8 mouse cellular contexts compared by ENCODE assay signal in the genomic region with DNA sequence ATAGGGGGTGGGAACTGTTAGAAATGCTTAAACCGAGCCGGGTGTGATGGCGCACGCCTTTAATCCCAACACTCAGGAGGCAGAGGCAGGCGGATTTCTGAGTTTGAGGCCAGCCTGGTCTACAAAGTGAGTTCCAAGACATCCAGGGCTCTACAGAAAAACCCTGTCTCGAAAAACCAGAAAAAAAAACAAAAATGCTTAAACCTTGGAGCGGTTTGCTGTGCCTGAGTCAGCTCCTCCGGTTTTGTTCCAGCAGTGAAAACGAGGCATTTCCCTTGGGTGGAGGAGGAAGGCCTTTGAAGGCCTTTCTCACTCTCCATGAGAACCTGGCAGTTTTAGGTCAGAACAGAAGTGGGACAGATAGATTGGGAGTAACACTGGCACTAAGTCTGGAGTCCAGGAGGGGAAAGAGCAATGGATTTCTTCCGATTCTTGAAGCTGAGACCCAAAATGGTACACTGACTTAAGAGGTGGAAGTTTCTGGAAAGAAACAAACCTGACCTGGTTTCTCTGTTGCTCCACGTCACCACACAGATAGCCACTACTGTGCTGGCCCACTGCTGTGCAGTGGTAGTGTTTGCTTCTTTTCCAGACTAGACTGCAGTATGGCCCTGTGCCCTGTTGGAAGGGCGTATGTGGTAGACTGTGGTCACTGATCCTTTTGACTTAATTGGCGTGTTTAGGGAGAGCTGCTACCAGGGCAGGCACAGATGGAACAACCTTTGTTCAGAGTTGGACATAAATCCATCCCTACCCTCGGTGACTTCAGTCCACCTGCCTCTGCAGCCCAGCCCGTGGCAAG. TPM values are rescaled to one million over a fixed set of nuclear protein-coding genes. Genes with fewer than 3 reads are reported as not detected.
A peak's percentile ranks its signal among the peaks of the same experiment; 100 is the strongest.
DNase-seq lines count a peak whose midpoint lies in the region; ATAC-seq lines count a peak whose summit lies in the region.

No protein-coding gene starts in this region.

- 62% methylated on average over 15 of the region's 15 CpGs for WGBS in embryonic facial prominence, embryonic 15.5 days
- WGBS in hindbrain, embryonic 11.5 days = 70% methylated on average over 15 of the region's 15 CpGs
- 64% methylated on average over 15 of the region's 15 CpGs for WGBS in midbrain, embryonic 10.5 days

- H3K4me3 ChIP-seq in megakaryocyte, embryonic 14.5 days (replicated peaks) = peak overlapping the region; percentile 99
- peak overlapping the region; percentile 84 for H3K4me3 ChIP-seq in embryonic facial prominence, embryonic 15.5 days (replicated peaks)
- H3K4me3 ChIP-seq in hindbrain, embryonic 11.5 days (ENCODE audit: low read depth, low read length) = peak overlapping the region; percentile 47
- H3K4me3 ChIP-seq in midbrain, embryonic 10.5 days = peak overlapping the region; percentile 87

- no peak for ATAC-seq in megakaryocyte, adult 5-6 weeks (ENCODE audit: poor library complexity, severe bottlenecking)
- no peak for ATAC-seq in embryonic facial prominence, embryonic 15.5 days (ENCODE audit: insufficient number of reproducible peaks, low FRiP score, low TSS enrichment, low read depth)
- peak; percentile 0; the same call in 1 of the 2 replicates for ATAC-seq in hindbrain, embryonic 11.5 days (ENCODE audit: low FRiP score)

- no peak for DNase-seq in hindbrain, embryonic 11.5 days (ENCODE audit: low spot score)
- no peak for DNase-seq in midbrain, embryonic 10.5 days (ENCODE audit: low spot score)
- DNase-seq in ovary, postnatal 14 days (ENCODE audit: low spot score) = no peak
- no peak for DNase-seq in thymus, postnatal 25 days
- no peak for DNase-seq in thymus, postnatal 10 days (ENCODE audit: low spot score in 2 of 2)

- H3K27me3 ChIP-seq in megakaryocyte, embryonic 14.5 days (replicated peaks) = peaks cover 39% of the 10 kb centered on the region
- H3K27me3 ChIP-seq in embryonic facial prominence, embryonic 15.5 days = no peaks in the 10 kb centered on the region
- no peaks in the 10 kb centered on the region for H3K27me3 ChIP-seq in hindbrain, embryonic 11.5 days (ENCODE audit: control insufficient read depth, insufficient read depth, low read length)
- H3K27me3 ChIP-seq in midbrain, embryonic 10.5 days (ENCODE audit: low read depth, poor library complexity, severe bottlenecking) = no peaks in the 10 kb centered on the region

- no peaks in the 10 kb centered on the region for H3K9me3 ChIP-seq in megakaryocyte, embryonic 14.5 days
- H3K9me3 ChIP-seq in embryonic facial prominence, embryonic 15.5 days (replicated peaks) = no peaks in the 10 kb centered on the region
- H3K9me3 ChIP-seq in hindbrain, embryonic 11.5 days (ENCODE audit: control insufficient read depth, low read length) = no peaks in the 10 kb centered on the region
- no peaks in the 10 kb centered on the region for H3K9me3 ChIP-seq in midbrain, embryonic 10.5 days (replicated peaks)

- H3K4me1 ChIP-seq in megakaryocyte, embryonic 14.5 days = peaks cover 60% of the 10 kb centered on the region
- peaks cover 47% of the 10 kb centered on the region for H3K4me1 ChIP-seq in embryonic facial prominence, embryonic 15.5 days
- peaks cover 19% of the 10 kb centered on the region for H3K4me1 ChIP-seq in hindbrain, embryonic 11.5 days (replicated peaks; ENCODE audit: control insufficient read depth, insufficient read depth, low read length)
- H3K4me1 ChIP-seq in midbrain, embryonic 10.5 days = peaks cover 68% of the 10 kb centered on the region

- H3K27ac ChIP-seq in embryonic facial prominence, embryonic 15.5 days (replicated peaks) = peak overlapping the region; percentile 88
- H3K27ac ChIP-seq in hindbrain, embryonic 11.5 days (ENCODE audit: low read depth, low read length) = peak overlapping the region; percentile 85
- H3K27ac ChIP-seq in midbrain, embryonic 10.5 days (replicated peaks) = peak overlapping the region; percentile 92

- no peak overlapping the region for H3K9ac ChIP-seq in embryonic facial prominence, embryonic 15.5 days
- H3K9ac ChIP-seq in hindbrain, embryonic 11.5 days (ENCODE audit: low read depth, low read length) = peak overlapping the region; percentile 73

- H3K36me3 ChIP-seq in megakaryocyte, embryonic 14.5 days (replicated peaks; ENCODE audit: low read length) = peaks cover 38% of the 10 kb centered on the region
- peaks cover 20% of the 10 kb centered on the region for H3K36me3 ChIP-seq in embryonic facial prominence, embryonic 15.5 days
- peaks cover 2% of the 10 kb centered on the region; the same call in 1 of the 2 replicates for H3K36me3 ChIP-seq in hindbrain, embryonic 11.5 days (ENCODE audit: control insufficient read depth, insufficient read depth, low read length)
- H3K36me3 ChIP-seq in midbrain, embryonic 10.5 days = peaks cover 49% of the 10 kb centered on the region

- H3K4me2 ChIP-seq in embryonic facial prominence, embryonic 15.5 days (replicated peaks) = peak overlapping the region; percentile 82
- H3K4me2 ChIP-seq in hindbrain, embryonic 11.5 days (replicated peaks; ENCODE audit: low read depth, low read length) = peak overlapping the region; percentile 78

RNA-seq across cellular contexts. Expression of a gene that starts 1.4 kb away (rescaled TPM):
- polyA plus RNA-seq in megakaryocyte, embryonic 14.5 days (2012; ENCODE audit: insufficient read depth, low replicate concordance) = 3.5 and 7.0 TPM in 2 replicates
- 14.0 and 14.3 TPM in 2 replicates for total RNA-seq in megakaryocyte, adult 5-6 weeks (2015)
- total RNA-seq in megakaryocyte, adult 5-6 weeks (2017) = 10.1 and 15.8 TPM in 2 replicates
- polyA plus RNA-seq in embryonic facial prominence, embryonic 15.5 days (2015; fragmentation: Nextera tagmentation; extraction: Ambion mirVana) = 21.3 and 24.9 TPM in 2 replicates
- polyA plus RNA-seq in hindbrain, embryonic 11.5 days (2014; fragmentation: Nextera tagmentation; extraction: Ambion mirVana) = 18.0 and 19.6 TPM in 2 replicates
- polyA plus RNA-seq in midbrain, embryonic 10.5 days (2016; fragmentation: Nextera tagmentation; extraction: Ambion mirVana) = 25.4 and 33.3 TPM in 2 replicates

RNA-seq across cellular contexts. Expression of a gene that starts 1.6 kb away (rescaled TPM):
- polyA plus RNA-seq in megakaryocyte, embryonic 14.5 days (2012; ENCODE audit: insufficient read depth, low replicate concordance) = 2.4 and 3.5 TPM in 2 replicates
- total RNA-seq in megakaryocyte, adult 5-6 weeks (2015) = 5.5 and 7.0 TPM in 2 replicates
- 2.7 and 10.1 TPM in 2 replicates for total RNA-seq in megakaryocyte, adult 5-6 weeks (2017)
- polyA plus RNA-seq in embryonic facial prominence, embryonic 15.5 days (2015; fragmentation: Nextera tagmentation; extraction: Ambion mirVana) = 6.3 and 7.6 TPM in 2 replicates
- polyA plus RNA-seq in hindbrain, embryonic 11.5 days (2014; fragmentation: Nextera tagmentation; extraction: Ambion mirVana) = 21.7 and 26.2 TPM in 2 replicates
- 15.6 and 20.4 TPM in 2 replicates for polyA plus RNA-seq in midbrain, embryonic 10.5 days (2016; fragmentation: Nextera tagmentation; extraction: Ambion mirVana)

RNA-seq across cellular contexts. Expression of a gene that starts 39.7 kb away (rescaled TPM):
- not detected in 2 replicates for polyA plus RNA-seq in megakaryocyte, embryonic 14.5 days (2012; ENCODE audit: insufficient read depth, low replicate concordance)
- total RNA-seq in megakaryocyte, adult 5-6 weeks (2015) = not detected in 2 replicates
- not detected in 2 replicates for total RNA-seq in megakaryocyte, adult 5-6 weeks (2017)
- polyA plus RNA-seq in embryonic facial prominence, embryonic 15.5 days (2015; fragmentation: Nextera tagmentation; extraction: Ambion mirVana) = 0.42 and 0.43 TPM in 2 replicates
- polyA plus RNA-seq in hindbrain, embryonic 11.5 days (2014; fragmentation: Nextera tagmentation; extraction: Ambion mirVana) = not detected in 2 replicates
- polyA plus RNA-seq in midbrain, embryonic 10.5 days (2016; fragmentation: Nextera tagmentation; extraction: Ambion mirVana) = 0.25 and 0.67 TPM in 2 replicates

RNA-seq across cellular contexts. Expression of a gene that starts 47.6 kb away (rescaled TPM):
- 16.5 and 50.7 TPM in 2 replicates for polyA plus RNA-seq in megakaryocyte, embryonic 14.5 days (2012; ENCODE audit: insufficient read depth, low replicate concordance)
- total RNA-seq in megakaryocyte, adult 5-6 weeks (2015) = 13.8 and 19.0 TPM in 2 replicates
- total RNA-seq in megakaryocyte, adult 5-6 weeks (2017) = 31.9 and 36.0 TPM in 2 replicates
- polyA plus RNA-seq in embryonic facial prominence, embryonic 15.5 days (2015; fragmentation: Nextera tagmentation; extraction: Ambion mirVana) = 14.2 and 15.6 TPM in 2 replicates
- 8.8 and 10.9 TPM in 2 replicates for polyA plus RNA-seq in hindbrain, embryonic 11.5 days (2014; fragmentation: Nextera tagmentation; extraction: Ambion mirVana)
- 16.4 and 17.4 TPM in 2 replicates for polyA plus RNA-seq in midbrain, embryonic 10.5 days (2016; fragmentation: Nextera tagmentation; extraction: Ambion mirVana)

RNA-seq across cellular contexts. Expression of a gene that starts 54.6 kb away (rescaled TPM):
- polyA plus RNA-seq in megakaryocyte, embryonic 14.5 days (2012; ENCODE audit: insufficient read depth, low replicate concordance) = not detected in 2 replicates
- not detected in 2 replicates for total RNA-seq in megakaryocyte, adult 5-6 weeks (2015)
- total RNA-seq in megakaryocyte, adult 5-6 weeks (2017) = not detected in 2 replicates
- 0.37 and 0.44 TPM in 2 replicates for polyA plus RNA-seq in embryonic facial prominence, embryonic 15.5 days (2015; fragmentation: Nextera tagmentation; extraction: Ambion mirVana)
- 0.23 and 0.39 TPM in 2 replicates for polyA plus RNA-seq in hindbrain, embryonic 11.5 days (2014; fragmentation: Nextera tagmentation; extraction: Ambion mirVana)
- polyA plus RNA-seq in midbrain, embryonic 10.5 days (2016; fragmentation: Nextera tagmentation; extraction: Ambion mirVana) = not detected in 2 replicates

Comparison
In these comparisons a context has a peak if more than half of its experiments do, and no peak if none do; other contexts are left out.
1. H3K4me3 ChIP-seq: peak in every context shown above with its lines; median percentile 99 in megakaryocyte, embryonic 14.5 days; 87 in midbrain, embryonic 10.5 days; 84 in embryonic facial prominence, embryonic 15.5 days; 47 in hindbrain, embryonic 11.5 days.